Mouse (Mus musculus) forebrain, embryonic 13.5 days (tissue): ENCODE data around the gene Btbd2. TPM values are rescaled to one million over a fixed set of nuclear protein-coding genes. Genes with fewer than 3 reads are reported as not detected.
"Not testable (repeated sequence)": the region's sequence is repeated elsewhere in the genome, so short reads cannot be mapped to it uniquely, and the experiment has no call there.

Experiments used
- ATAC-seq: fragments of 200-750 bp; cut with Nextera tagmentation; 2 replicates; pipeline ENCODE4 v1.8.0; 2017
- H3K27ac ChIP-seq: fragments of 300-500 bp; sonication (generic); 2 replicates; pipeline ENCODE4 v1.5.1; 2015; ENCODE audit warnings: inconsistent platforms, mild to moderate bottlenecking, moderate library complexity
- H3K27me3 ChIP-seq: fragments of 300-500 bp; sonication (generic); 2 replicates; pipeline ENCODE4 v1.6.1; 2015; ENCODE audit warnings: mild to moderate bottlenecking, inconsistent platforms
- H3K36me3 ChIP-seq: fragments of 300-500 bp; sonication (generic); 2 replicates; pipeline ENCODE4 v1.6.1; 2015; ENCODE audit warnings: mild to moderate bottlenecking, inconsistent platforms; ENCODE audit not compliant: poor library complexity, severe bottlenecking
- H3K4me1 ChIP-seq: fragments of 300-500 bp; sonication (generic); 2 replicates; pipeline ENCODE4 v1.6.1; 2015; ENCODE audit warnings: inconsistent platforms
- H3K4me2 ChIP-seq: fragments of 300-500 bp; sonication (generic); 2 replicates; pipeline ENCODE4 v1.6.1; 2015; ENCODE audit warnings: inconsistent platforms, mild to moderate bottlenecking, moderate library complexity
- H3K4me3 ChIP-seq: fragments of 300-500 bp; sonication (generic); 2 replicates; pipeline ENCODE4 v1.5.1; 2015; ENCODE audit warnings: mild to moderate bottlenecking, inconsistent platforms
- H3K9ac ChIP-seq: fragments of 300-500 bp; sonication (generic); 2 replicates; pipeline ENCODE4 v1.6.1; 2015; ENCODE audit warnings: mild to moderate bottlenecking, inconsistent platforms
- H3K9me3 ChIP-seq: fragments of 300-500 bp; sonication (generic); replicated peaks from 2 replicates; pipeline ENCODE4 v1.6.1; 2016; ENCODE audit warnings: inconsistent platforms
- WGBS: fragments of 180-500 bp; shearing (Covaris S2); methylation state at CpG from one replicate; pipeline ENCODE4 v1.1.7; 2015; 5-methylcytosine and 5-hydroxymethylcytosine counted together
- polyA plus RNA-seq: library from polyadenylated mRNA; unstranded; fragments of >200 nt; fragmentation: Nextera tagmentation; extraction: Ambion mirVana; gene quantifications from 2 replicates; pipeline ENCODE4 v1.2.1, GENCODE M21; 2015

Btbd2 gene
- polyA plus RNA-seq, 1 experiment from 2014 or later, result 61.2 TPM

DNA sequence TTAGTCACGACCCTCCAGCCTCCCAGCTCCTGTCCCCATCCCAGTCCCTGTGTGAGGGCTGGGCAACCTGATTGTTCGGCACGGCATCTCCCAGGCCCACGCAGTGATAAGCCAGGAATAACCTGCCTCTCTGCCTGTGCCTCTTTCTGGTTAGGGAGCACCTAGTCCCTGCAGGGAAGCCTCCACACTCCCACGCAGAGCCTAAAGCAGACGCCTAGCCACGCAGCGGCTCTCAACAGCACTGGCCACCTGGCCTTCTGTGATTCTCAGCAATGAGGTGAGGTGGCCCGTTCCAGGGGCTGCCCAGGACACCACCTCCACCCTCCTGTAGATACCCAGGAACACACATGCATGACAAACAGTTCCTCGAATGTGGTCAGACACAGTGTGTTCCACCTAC lies 6.5 kb downstream of the Btbd2 start:
- Histone ChIP-seq H3K27ac (no peak overlapping the region), H3K4me1 (peaks cover 13% of the 10 kb centered on the region), H3K27me3 (no peaks in the 10 kb centered on the region), H3K9me3 (no peaks in the 10 kb centered on the region), H3K4me2 (no peak overlapping the region), H3K4me3 (no peak overlapping the region), H3K9ac (no peak overlapping the region), H3K36me3 (peaks cover 38% of the 10 kb centered on the region)
- no peak for ATAC-seq
- 92% methylated on average over 10 of the region's 10 CpGs for WGBS

DNA sequence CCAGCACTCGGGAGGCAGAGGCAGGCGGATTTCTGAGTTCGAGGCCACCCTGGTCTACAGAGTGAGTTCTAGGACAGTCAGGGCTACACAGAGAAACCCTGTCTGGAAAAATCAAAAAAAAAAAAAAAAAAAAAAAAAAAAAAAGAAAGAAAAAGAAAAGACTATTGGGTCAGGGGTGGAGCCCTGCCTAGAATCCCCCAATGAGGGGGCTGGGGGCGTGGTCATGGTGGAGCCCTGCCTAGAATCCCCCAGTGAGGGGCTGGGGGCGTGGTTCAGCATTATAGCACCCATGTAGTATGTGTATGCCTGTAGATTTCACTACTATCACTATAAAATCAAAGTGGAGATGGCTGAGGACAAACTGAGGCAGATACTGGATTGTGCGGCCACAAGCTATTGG lies 7.0 kb downstream of the Btbd2 start:
- not testable (repeated sequence) for H3K4me3 ChIP-seq, H3K4me1 ChIP-seq
- 92% methylated on average over 6 of the region's 6 CpGs for WGBS

DNA sequence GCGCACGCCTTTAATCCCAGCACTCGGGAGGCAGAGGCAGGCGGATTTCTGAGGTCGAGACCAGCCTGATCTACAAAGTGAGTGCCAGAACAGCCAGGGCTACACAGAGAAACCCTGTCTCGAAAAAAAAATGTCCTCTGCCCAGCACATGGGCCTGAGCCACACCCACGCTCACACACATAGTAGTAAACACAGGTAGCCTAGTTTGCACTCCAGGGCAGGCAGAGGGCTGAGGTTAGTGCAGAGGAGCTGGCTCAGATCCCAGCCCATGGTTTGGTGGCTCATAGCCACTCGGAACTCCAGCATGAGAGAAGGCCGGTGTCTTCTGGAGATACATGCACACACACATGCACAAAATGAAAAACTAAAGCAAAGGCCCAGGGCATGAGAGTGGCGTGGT lies 9.9 kb downstream of the Btbd2 start:
- H3K27ac ChIP-seq, result no peak overlapping the region
- no peak overlapping the region for H3K4me2 ChIP-seq
- no peaks in the 10 kb centered on the region for H3K4me1 ChIP-seq
- H3K36me3 ChIP-seq, result peaks cover 68% of the 10 kb centered on the region
- 94% methylated on average over 10 of the region's 10 CpGs for WGBS
- no peak overlapping the region for H3K4me3 ChIP-seq
- H3K9me3 ChIP-seq, result no peaks in the 10 kb centered on the region
- H3K9ac ChIP-seq, result no peak overlapping the region
- ATAC-seq, result no peak
- no peaks in the 10 kb centered on the region for H3K27me3 ChIP-seq

More for the DNA sequence above, 7.0 kb downstream of the Btbd2 start:
- H3K27me3 ChIP-seq, H3K9ac ChIP-seq, H3K4me2 ChIP-seq, H3K27ac ChIP-seq, H3K9me3 ChIP-seq: not testable (repeated sequence)
- 0 out of 2 replicates have a peak, but pooled peaks have one; percentile 42 for ATAC-seq
- H3K36me3 ChIP-seq, result peaks cover 42% of the 10 kb centered on the region

DNA sequence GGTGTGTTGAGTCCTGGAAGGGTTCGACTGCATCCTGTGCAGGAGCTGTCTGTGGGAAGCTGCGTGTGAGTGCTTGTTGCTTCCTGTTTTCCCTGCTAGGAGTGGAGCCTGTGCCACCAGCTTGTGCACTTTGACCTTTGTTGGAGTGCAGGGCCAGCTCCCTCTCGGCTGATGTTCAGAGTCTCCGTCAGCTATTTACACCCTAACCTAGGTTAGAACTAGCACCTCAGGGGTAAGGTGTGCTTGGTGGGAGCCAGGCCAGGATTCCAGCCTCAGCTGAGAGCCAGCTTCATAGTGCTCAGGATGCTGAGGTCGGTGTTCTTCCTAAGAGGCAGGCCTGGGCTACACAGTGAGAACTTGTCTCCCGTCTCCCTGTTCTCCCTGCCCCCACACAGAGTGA lies 21.5 kb downstream of the Btbd2 start:
- Histone ChIP-seq H3K4me3 (no peak overlapping the region), H3K27ac (no peak overlapping the region), H3K36me3 (peaks cover 68% of the 10 kb centered on the region), H3K4me2 (no peak overlapping the region), H3K27me3 (no peaks in the 10 kb centered on the region), H3K4me1 (no peaks in the 10 kb centered on the region), H3K9me3 (no peaks in the 10 kb centered on the region), H3K9ac (no peak overlapping the region)
- no peak for ATAC-seq
- WGBS, result 93% methylated on average over 6 of the region's 6 CpGs

DNA sequence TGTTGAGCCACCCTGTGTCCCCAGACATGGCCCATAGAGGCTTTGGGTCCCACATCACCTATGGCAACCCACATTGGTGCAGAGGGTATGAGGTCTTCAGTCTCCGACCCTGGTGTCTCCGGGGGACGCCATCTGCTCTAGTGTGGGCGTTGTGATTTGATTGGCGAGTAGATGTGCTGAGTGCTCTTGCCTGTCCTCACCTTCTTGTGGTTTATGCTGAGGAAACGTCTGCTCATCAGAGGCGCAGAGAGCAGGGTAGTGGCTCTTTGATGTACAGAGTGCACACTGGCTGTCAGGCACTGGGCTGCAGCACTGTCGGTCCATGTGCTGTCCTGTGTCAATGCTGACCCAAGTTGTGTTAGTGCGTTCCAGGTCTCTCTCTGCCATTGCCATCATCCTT lies 27.9 kb downstream of the Btbd2 start:
- Histone ChIP-seq H3K36me3 (peaks cover 15% of the 10 kb centered on the region), H3K4me1 (peaks cover 25% of the 10 kb centered on the region)
- WGBS, result 89% methylated on average over 9 of the region's 9 CpGs

DNA sequence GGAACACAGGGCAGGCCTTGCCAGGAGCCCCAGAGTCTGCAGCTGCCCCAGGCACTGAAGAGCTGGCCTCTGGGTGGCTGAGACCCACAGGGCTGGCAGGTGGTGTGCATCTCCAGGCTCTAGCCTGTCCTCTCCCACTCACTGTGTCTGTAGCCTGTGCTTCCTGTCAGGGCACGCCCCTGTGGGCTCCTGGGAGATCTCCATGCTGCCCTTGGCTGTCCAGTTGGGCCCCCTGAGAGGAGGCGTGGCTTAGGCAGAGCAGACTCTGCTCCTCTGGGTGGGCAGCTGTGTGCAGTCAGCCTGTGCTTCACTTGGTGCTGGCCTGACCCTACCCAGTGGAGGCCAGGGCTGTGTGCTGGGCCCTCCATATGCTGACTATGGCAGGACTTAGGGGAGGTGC lies 29.2 kb downstream of the Btbd2 start:
- Histone ChIP-seq H3K4me3 (no peak overlapping the region), H3K4me1 (peaks cover 34% of the 10 kb centered on the region), H3K27me3 (no peaks in the 10 kb centered on the region), H3K9me3 (no peaks in the 10 kb centered on the region), H3K9ac (no peak overlapping the region), H3K27ac (no peak overlapping the region), H3K4me2 (no peak overlapping the region), H3K36me3 (peaks cover 13% of the 10 kb centered on the region; the same call in 1 of the 2 replicates)
- ATAC-seq, result no peak
- WGBS, result 69% methylated on average over 2 of the region's 2 CpGs

More for the DNA sequence above, 27.9 kb downstream of the Btbd2 start:
- no peak overlapping the region for H3K4me2 ChIP-seq
- no peak overlapping the region for H3K9ac ChIP-seq
- H3K27me3 ChIP-seq, result no peaks in the 10 kb centered on the region
- H3K9me3 ChIP-seq, result no peaks in the 10 kb centered on the region
- no peak overlapping the region for H3K27ac ChIP-seq
- no peak for ATAC-seq
- H3K4me3 ChIP-seq, result no peak overlapping the region

DNA sequence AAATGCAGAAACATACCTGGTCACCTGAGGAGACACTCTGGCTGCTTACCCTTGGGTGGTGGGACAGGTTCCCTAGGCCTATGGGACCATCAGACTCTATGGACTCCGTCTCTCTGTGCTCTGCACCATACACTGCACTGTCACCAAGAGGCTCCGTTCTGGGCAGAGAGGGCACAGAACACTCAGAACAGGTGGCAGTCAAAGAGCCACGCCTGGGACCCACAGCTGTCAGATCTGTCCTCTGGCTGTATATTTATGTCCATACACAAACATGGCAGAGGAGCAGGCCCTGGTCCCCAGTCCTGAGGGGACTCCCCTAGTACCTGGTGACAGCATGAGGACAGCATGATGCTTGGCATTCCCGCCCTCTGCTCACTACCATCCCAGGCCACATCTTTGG lies 31.1 kb downstream of the Btbd2 start:
- WGBS, result 94% methylated on average over 4 of the region's 4 CpGs
- H3K27me3 ChIP-seq, result no peaks in the 10 kb centered on the region
- no peak overlapping the region for H3K4me2 ChIP-seq
- no peak for ATAC-seq
- peaks cover 42% of the 10 kb centered on the region for H3K4me1 ChIP-seq
- H3K27ac ChIP-seq, result no peak overlapping the region
- H3K4me3 ChIP-seq, result no peak overlapping the region
- 0 out of 2 replicates have a peak overlapping the region, but pooled peaks have one; percentile 93 for H3K9ac ChIP-seq
- H3K9me3 ChIP-seq, result no peaks in the 10 kb centered on the region
- peaks cover 13% of the 10 kb centered on the region; the same call in 1 of the 2 replicates for H3K36me3 ChIP-seq

DNA sequence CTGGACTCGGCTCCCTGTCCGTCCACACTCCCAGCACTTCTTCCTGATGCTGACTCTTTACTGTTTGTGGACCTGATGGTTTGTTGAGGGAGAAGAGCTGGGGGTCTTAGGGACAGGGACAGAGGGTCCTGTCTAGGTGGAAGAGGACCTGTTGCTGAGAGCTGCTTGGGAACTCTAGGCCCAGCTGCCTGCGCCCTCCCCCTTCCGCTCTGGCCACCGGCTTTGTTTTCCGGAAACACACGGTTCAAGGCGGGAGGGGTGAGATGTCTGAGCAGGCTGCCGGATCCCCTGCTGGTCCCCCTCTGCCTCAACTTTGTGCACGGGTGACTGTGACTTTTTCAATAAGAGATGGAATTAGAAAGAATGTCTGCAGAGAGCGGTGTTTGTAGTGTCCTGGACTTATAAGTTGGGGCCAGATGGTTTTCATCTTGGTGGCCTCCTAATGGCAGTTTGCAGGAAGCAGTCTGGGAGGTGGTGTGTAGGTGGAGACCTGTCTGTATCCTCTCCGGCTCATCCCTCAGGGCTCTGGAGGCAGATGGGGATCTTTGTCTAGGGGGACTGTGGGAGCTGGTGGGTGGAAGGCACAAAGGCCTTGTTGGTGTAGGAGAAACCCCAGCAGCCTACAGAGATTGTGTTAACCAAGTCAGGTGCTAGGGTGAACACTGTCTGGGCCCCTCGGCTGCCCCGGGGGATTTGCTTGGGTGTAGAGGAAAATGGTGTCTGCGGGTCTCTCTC lies 33.2 kb downstream of the Btbd2 start:
- Histone ChIP-seq H3K4me1 (peaks cover 42% of the 10 kb centered on the region), H3K4me2 (peak overlapping the region; percentile 99), H3K9me3 (no peaks in the 10 kb centered on the region)

DNA sequence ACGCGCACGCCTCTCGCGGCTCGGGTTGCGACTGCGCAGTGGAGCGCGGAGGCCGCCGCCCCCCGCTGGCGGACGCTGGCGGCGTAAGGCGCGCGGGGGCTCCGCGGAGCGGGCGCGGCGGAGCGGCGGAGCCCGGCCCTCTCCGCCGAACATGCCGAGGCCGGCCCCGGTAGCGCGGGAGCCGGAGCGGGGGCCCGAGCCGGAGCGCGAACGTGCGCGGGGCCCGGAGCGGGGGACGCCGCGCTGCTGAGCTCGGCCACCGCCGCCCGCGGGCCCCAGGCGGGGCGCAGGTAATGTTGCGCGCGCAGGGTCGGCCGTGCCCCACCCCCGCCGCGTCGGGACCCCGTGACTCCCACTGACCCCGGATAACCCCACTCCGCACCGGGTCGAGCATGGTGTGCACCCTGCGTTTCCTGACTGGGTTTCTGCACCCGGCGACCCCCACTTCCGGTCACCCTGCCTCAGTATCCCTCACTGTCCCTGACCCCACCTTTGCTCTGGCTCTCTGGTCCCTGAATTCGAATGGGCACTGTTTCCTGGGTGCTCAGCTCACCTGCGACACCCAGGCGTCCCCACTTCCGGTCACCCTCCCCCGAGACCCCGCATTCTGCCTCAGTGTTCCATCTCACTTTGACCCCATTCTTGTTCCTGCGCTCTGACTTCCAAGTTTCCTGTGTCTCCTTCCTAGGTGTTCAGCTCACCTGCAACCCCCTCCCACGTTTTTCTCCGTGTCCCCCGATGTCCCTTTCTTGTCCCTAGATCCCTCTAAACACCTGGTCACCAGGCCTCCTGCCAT lies 34.0 kb downstream of the Btbd2 start, which contains the start of gene Csnk1g2:
Gene Csnk1g2 (plus strand): TSS at position 178 of the 796 bp plus-strand sequence.
- peaks cover 42% of the 10 kb centered on the region for H3K4me1 ChIP-seq
- ATAC-seq, result peak; percentile 2
- peak within 1 kb of the TSS; percentile 95 for H3K27ac ChIP-seq
- no peaks in the 10 kb centered on the region for H3K36me3 ChIP-seq
- H3K4me2 ChIP-seq, result peak within 1 kb of the TSS; percentile 99
- peak within 1 kb of the TSS; percentile 88 for H3K4me3 ChIP-seq
- no peaks in the 10 kb centered on the region for H3K9me3 ChIP-seq
- under 1% methylated on average over 73 of the region's 85 CpGs for WGBS
- peak within 1 kb of the TSS; percentile 93 for H3K9ac ChIP-seq
- H3K27me3 ChIP-seq, result no peaks in the 10 kb centered on the region

More for the DNA sequence above, 33.2 kb downstream of the Btbd2 start:
- Histone ChIP-seq H3K4me3 (peak overlapping the region; percentile 88), H3K27ac (peak overlapping the region; percentile 78), H3K27me3 (no peaks in the 10 kb centered on the region), H3K36me3 (no peaks in the 10 kb centered on the region), H3K9ac (peak overlapping the region; percentile 93)
- ATAC-seq, result no peak
- WGBS, result 19% methylated on average over 15 of the region's 15 CpGs

DNA sequence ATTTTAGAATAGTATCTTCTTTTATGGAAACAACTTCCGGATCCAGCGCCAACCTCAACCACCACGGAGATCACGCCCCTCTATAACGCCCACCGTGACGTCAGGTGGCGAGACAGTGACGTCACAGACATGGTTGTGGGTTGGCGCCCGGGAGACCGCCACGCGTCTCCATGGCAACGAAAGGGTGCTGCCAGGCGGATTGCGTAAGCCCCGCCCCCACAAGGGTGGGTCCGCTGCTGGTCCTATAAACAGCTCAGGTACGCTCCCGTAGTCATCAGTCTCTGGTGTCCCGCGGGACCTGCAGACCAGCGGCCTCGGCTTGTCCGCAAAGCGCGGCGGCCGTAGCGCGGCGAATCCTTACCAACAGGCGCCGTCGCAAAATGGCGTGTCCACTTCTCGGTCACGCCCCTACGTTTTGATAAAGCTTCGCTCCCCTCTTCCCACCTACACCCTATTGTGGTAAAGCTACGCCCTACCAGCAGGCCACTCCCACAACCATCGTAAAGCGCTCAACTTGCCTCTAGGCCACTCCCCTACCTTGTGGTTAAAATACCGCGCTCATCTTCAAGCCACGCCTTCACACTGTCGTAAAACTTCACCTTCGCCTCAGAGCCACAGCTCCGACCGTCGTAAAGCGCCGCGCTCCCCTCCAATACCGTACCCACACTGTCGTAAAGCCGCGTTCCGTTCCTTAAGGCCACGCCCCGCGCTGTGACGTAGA lies 34.8 kb downstream of the Btbd2 start:
- Histone ChIP-seq H3K4me1 (peaks cover 36% of the 10 kb centered on the region), H3K4me3 (peak overlapping the region; percentile 88), H3K9me3 (no peaks in the 10 kb centered on the region), H3K4me2 (peak overlapping the region; percentile 99), H3K36me3 (no peaks in the 10 kb centered on the region), H3K9ac (peak overlapping the region; percentile 93), H3K27me3 (no peaks in the 10 kb centered on the region), H3K27ac (peak overlapping the region; percentile 95)
- peak; percentile 96 for ATAC-seq
- WGBS, result under 1% methylated on average over 64 of the region's 64 CpGs

DNA sequence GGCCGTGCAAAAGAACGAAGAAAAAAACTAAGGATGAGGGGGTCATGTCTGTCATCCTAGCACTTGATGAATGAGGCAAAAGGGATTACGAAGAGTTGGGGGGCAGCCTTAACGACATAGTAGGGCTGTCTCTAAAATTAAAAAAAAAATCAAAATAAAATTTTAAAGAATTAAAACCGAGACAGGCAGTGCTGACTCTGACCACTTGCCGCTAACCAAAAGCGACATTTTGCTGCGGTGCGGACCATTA lies 35.3 kb downstream of the Btbd2 start:
- Histone ChIP-seq H3K36me3 (no peaks in the 10 kb centered on the region), H3K9ac (peak overlapping the region; percentile 67), H3K4me2 (peak overlapping the region; percentile 99), H3K27ac (peak overlapping the region; percentile 95), H3K9me3 (no peaks in the 10 kb centered on the region), H3K4me1 (peaks cover 36% of the 10 kb centered on the region), H3K27me3 (no peaks in the 10 kb centered on the region), H3K4me3 (peak overlapping the region; percentile 88)
- 4% methylated on average over 9 of the region's 9 CpGs for WGBS
- peak; percentile 2; the same call in 1 of the 2 replicates for ATAC-seq
